Mouse (Mus musculus): ENCODE measurements at regions not wholly inside any gene's neighbourhood (a gene's known extent, or its start where the extent isn't known, plus 50 kb on each side); places are given as distances from the start of the nearest gene placed in this dataset.

DNA sequence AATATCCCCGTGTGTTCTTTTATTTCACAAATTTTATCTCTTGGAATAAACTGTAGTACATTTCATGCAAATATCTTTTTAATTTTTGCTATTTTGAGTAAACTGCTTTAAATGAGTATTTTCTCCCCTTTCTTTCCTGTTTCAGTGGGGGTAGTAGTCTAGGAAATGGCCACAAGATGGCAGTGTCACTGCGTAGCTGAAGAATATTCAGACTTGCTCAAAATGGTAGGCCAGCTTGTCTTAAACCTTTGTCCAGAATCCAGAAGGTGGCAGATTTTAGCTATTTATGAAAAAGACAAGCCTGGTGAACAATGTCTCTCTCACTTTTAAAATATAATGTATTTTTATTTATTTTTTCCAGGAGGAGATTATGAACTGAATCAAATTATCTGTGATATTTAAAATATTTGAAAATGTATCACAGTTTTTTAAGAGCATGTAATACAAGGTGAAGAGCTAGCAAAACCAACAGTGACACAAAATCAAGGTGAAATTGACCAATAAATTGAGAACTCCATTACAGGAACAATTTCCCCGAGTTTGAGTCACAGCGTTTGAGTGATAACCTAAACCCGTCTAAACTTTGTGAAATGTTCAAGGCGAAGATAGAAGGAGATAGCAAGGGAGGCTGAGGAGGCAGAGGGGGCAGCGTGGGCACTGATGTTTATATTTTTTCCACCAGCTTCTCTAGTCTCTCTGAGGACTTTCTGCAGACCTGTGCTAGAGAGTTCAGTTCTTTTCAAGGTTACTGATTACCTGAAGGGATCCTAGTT is 285.5 kb downstream of the Olfm4 start:
- Histone ChIP-seq H3K4me1 (peaks cover 21% of the 10 kb centered on the region), H3K36me3 (no peaks in the 10 kb centered on the region), H3K9me3 (replicated peaks) (no peaks in the 10 kb centered on the region), H3K4me3 (no peak overlapping the region), H3K27me3 (ENCODE audit: low read depth, poor library complexity, severe bottlenecking) (no peaks in the 10 kb centered on the region), H3K27ac (no peak overlapping the region)
- peak; percentile 73 for DNase-seq (ENCODE audit: low spot score)
- WGBS: 63% methylated on average over 7 of the region's 7 CpGs

DNA sequence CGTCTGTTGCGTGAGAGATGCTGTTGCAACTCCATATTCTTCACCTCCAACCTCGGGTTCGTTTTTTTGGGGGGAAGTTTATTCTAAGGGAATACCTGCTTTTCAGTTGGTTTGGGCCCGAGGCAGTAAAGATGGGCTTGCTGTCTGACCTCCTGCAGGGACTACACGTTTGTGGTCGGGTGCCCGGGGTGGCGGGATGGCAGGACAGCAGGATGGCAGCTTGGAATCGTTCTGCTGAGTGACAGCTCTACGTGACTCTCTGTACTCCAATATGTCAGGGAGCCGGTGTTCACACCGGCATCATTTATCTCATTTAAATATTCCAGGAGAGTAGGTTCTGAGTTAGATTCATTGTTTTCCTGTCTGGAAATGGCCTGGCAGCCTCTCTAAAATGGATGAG is 286.2 kb downstream of the Olfm4 start:
- no peak overlapping the region for H3K4me3 ChIP-seq
- H3K27me3 ChIP-seq (ENCODE audit: low read depth, poor library complexity, severe bottlenecking): no peaks in the 10 kb centered on the region
- WGBS: 78% methylated on average over 13 of the region's 13 CpGs
- H3K4me1 ChIP-seq: peaks cover 16% of the 10 kb centered on the region
- no peaks in the 10 kb centered on the region for H3K9me3 ChIP-seq (replicated peaks)
- no peaks in the 10 kb centered on the region for H3K36me3 ChIP-seq
- peak overlapping the region; percentile 25; the same call in 1 of the 2 replicates for H3K27ac ChIP-seq
- no peak for DNase-seq (ENCODE audit: low spot score)

DNA sequence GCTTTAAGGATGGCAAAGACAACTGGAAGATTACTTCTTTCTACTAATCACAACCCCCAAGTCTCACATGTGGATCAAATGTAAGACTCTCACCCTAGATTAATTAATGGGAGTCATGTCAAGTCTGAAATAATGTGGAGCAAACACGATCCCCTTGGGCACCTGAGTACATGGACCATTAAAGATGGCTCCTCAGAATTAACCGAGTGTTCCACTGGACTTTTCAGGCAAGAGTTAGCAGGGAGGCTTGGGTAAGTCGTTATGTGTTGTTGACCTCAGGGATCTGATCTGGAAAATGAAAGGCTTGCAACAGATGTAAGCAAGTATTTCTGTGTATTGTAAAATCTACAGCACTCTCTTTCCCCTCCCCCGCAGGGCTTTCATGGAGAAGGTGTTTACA is 296.3 kb downstream of the Olfm4 start:
- Histone ChIP-seq H3K4me1 (peaks cover 9% of the 10 kb centered on the region; the same call in 1 of the 2 replicates), H3K4me3 (no peak overlapping the region), H3K36me3 (no peaks in the 10 kb centered on the region), H3K27ac (no peak overlapping the region), H3K9me3 (replicated peaks) (no peaks in the 10 kb centered on the region), H3K27me3 (ENCODE audit: low read depth, poor library complexity, severe bottlenecking) (no peaks in the 10 kb centered on the region)
- no peak for DNase-seq (ENCODE audit: low spot score)
- 81% methylated on average over 4 of the region's 4 CpGs for WGBS

DNA sequence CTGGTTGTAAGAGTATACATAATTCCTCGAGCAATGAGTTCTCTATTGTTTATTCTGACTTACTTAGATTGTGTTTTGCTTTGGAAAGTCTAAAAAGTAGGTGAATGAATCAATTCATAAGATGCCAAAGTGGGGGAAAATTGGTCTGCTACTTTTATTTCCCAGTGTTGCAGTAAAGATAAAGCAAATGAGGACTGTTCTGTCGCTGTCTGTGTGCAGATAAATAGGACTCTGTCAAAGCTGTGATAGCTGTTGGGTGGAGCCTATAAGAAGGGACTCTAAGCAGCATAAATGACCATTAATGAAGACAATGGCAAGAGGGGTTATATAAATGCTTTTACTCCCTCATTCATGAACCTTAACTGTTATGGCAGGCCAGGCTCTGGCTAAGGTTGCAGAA is 299.8 kb downstream of the Olfm4 start:
- Histone ChIP-seq H3K9me3 (replicated peaks) (no peaks in the 10 kb centered on the region), H3K4me1 (peaks cover 17% of the 10 kb centered on the region), H3K4me3 (no peak overlapping the region), H3K27me3 (ENCODE audit: low read depth, poor library complexity, severe bottlenecking) (no peaks in the 10 kb centered on the region), H3K36me3 (no peaks in the 10 kb centered on the region), H3K27ac (no peak overlapping the region)
- WGBS: 79% methylated on average over 2 of the region's 2 CpGs
- DNase-seq (ENCODE audit: low spot score): no peak

DNA sequence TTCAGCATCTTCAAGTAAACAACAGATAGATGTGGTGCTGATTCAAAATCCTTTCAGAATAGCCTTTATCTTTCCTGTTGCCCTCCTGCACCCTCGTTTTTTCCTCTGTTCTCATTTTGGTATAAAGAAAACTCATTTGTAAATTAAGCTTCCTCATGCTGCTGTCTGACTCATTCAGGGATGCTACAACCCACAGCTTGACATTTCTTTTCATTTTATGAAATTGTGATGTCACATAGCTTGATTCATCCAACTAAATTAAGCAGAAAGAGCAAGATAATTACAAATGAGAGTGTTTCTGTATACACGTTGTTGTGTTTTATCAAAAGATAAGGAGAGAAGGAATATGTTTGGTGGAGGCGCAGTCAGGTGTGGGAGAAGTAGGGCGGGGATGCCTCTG is 307.5 kb downstream of the Olfm4 start:
- Histone ChIP-seq H3K27me3 (ENCODE audit: low read depth, poor library complexity, severe bottlenecking) (no peaks in the 10 kb centered on the region), H3K27ac (no peak overlapping the region), H3K4me1 (no peaks in the 10 kb centered on the region), H3K4me3 (no peak overlapping the region), H3K36me3 (no peaks in the 10 kb centered on the region), H3K9me3 (replicated peaks) (no peaks in the 10 kb centered on the region)
- no peak for DNase-seq (ENCODE audit: low spot score)
- 85% methylated on average over 4 of the region's 4 CpGs for WGBS

DNA sequence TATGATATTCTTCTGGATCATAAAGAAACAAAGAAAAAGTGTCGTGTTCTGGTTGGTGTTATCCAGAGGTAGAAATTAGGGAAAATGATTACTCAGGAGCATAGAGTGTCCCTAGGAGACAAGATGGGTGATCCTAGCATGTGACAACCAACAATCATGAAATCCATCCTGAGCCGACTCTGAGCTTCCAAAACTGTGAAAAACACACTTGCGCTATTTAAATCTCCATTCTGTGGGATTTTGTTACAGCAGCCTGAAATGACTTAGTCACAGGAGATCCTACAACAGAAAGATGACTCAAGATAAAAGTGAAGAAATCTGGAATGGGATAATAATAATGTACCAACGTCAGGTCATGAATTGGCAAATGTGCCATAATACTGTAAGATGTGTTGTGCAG is 309.5 kb downstream of the Olfm4 start:
- Histone ChIP-seq H3K27ac (no peak overlapping the region), H3K27me3 (ENCODE audit: low read depth, poor library complexity, severe bottlenecking) (no peaks in the 10 kb centered on the region), H3K4me1 (no peaks in the 10 kb centered on the region), H3K36me3 (no peaks in the 10 kb centered on the region), H3K9me3 (replicated peaks) (no peaks in the 10 kb centered on the region), H3K4me3 (no peak overlapping the region)
- WGBS: 95% methylated on average over 4 of the region's 4 CpGs
- DNase-seq (ENCODE audit: low spot score): no peak

DNA sequence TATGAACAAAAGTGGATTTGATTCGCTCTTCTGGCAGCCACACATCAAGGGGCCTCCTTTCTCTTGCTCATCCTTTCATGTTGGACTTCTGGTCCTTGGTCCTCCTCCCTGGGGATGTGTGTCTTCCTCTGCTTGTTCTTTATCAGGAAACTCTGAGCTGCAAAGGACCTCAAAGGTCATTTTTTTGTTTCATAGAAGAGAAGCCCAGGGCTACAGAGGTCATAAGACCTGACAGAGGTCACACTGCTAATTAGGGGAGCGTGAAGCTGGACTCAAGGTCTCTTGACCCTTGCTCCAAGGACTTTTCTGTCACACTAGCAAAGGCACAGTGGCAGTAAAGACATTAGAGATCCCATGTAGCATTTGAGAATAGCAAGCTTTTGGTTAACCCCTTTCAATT is 345.8 kb downstream of the Olfm4 start:
- no peaks in the 10 kb centered on the region for H3K9me3 ChIP-seq (replicated peaks)
- no peak overlapping the region for H3K4me3 ChIP-seq
- no peaks in the 10 kb centered on the region for H3K27me3 ChIP-seq (ENCODE audit: low read depth, poor library complexity, severe bottlenecking)
- H3K36me3 ChIP-seq: no peaks in the 10 kb centered on the region
- DNase-seq (ENCODE audit: low spot score): no peak
- no peak overlapping the region for H3K27ac ChIP-seq
- peaks cover 12% of the 10 kb centered on the region for H3K4me1 ChIP-seq
- 38% methylated on average over 2 of the region's 2 CpGs for WGBS

DNA sequence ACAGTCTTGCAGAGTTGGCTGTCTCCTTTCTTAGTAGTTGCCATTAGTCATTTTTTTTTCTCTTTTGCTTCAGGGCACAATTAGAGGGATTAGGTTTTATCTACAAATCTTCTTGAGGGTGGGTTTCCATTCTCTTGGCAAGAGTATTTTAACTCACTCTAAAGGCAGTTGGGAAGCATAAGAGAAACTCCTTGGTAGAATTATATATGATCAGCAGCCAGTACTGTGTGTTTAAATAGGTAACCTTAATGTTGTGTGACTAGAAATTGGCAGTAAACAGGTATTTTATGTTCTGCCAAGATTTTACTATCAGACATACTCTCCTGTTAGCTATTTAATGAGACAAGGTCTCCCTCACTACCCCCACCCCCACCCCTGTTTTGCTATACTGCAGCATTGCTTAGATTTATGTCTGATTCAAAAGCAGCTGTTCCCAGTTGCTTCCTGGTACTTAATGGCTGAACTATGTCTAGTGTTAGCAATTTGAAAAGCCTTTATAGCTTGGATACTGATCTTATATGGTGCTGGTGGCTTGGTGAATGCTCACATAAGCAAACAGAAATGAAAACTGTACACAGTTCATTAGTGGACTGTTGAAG is 378.2 kb downstream of the Olfm4 start:
- no peaks in the 10 kb centered on the region for H3K36me3 ChIP-seq
- no peak overlapping the region for H3K27ac ChIP-seq
- DNase-seq (ENCODE audit: low spot score): no peak
- no peaks in the 10 kb centered on the region for H3K27me3 ChIP-seq (ENCODE audit: low read depth, poor library complexity, severe bottlenecking)
- peaks cover 13% of the 10 kb centered on the region for H3K4me1 ChIP-seq
- H3K4me3 ChIP-seq: no peak overlapping the region
- no peaks in the 10 kb centered on the region for H3K9me3 ChIP-seq (replicated peaks)

DNA sequence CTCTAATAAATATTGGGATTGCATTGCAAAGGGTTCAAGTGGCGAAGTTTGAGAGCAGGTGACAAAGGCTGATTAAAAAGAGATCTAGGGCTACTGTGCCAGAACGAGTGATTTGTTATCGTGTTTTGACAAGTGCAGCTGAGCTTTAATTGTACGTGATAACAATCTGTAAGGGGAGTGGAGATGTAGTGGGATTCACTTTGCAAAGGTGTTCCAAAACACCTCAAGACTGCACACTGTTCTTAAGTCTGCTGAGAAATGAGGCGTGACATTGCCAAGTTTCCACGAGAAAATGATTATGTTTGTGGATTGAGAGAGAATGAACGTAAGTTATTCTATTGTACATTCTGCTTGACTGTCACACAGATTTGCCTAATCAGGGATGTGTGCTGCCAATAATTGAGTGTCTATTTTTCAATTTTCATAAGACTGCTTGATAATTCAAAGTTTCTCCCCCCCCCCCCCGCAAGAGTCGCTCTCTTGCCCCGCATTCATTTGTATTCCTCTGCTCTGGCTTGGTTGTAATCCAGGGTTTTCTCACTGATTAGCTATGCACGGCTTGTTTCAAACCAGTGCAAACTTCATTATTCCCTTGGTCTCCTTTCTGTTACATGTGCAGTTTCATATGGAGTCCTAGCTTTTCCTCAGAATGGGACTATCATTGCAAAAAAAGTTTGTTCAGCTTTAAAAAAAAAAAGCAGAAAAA is 385.7 kb downstream of the Olfm4 start:
- Histone ChIP-seq H3K36me3 (no peaks in the 10 kb centered on the region), H3K4me1 (no peaks in the 10 kb centered on the region), H3K27ac (no peak overlapping the region), H3K9me3 (replicated peaks) (no peaks in the 10 kb centered on the region), H3K27me3 (ENCODE audit: low read depth, poor library complexity, severe bottlenecking) (no peaks in the 10 kb centered on the region), H3K4me3 (no peak overlapping the region)
- DNase-seq (ENCODE audit: low spot score): no peak
- WGBS: 83% methylated on average over 11 of the region's 11 CpGs

DNA sequence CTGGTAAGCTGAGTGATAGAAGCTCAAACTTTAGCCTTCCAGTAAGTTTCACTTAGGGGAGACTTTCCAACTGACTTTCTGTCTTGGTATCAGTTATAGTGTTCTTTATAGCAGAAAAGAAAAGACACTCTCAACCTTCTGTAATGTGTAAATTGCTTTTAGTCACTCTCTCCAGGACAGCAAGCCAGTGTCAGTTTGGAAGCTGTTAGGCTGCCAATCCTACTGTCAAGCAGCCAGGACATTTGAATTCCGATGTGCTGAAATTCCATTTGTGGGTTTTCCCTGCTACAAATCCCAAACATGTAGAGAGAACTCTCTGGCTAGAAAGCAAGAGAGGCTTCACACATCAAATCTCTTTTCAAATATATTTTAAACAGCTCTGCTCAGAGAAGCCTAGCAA is 390.4 kb downstream of the Olfm4 start:
- Histone ChIP-seq H3K27me3 (ENCODE audit: low read depth, poor library complexity, severe bottlenecking) (no peaks in the 10 kb centered on the region), H3K9me3 (replicated peaks) (no peaks in the 10 kb centered on the region), H3K4me1 (no peaks in the 10 kb centered on the region), H3K27ac (no peak overlapping the region), H3K4me3 (no peak overlapping the region), H3K36me3 (no peaks in the 10 kb centered on the region)
- DNase-seq (ENCODE audit: low spot score): no peak
- 88% methylated on average over 1 of the region's 1 CpGs for WGBS

DNA sequence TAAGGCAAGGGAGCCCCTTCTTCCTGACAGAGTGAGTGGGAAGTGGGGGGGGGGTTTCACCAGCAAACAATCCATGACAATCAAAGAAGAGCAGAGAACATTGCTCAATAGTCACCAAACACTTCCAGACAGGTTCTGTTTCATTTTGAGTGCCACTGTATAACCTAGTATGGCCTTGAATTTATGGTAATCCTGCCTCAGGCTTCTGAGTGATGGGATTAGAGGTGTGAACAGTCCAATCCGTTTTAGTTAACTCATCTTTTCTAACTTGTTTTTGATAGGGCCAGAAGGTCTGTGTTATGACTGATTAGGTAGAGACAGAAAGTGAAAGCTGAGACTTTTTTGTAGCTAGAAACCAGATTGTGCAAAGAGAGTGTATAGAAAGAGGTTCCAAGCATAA is 393.2 kb downstream of the Olfm4 start:
- Histone ChIP-seq H3K36me3 (no peaks in the 10 kb centered on the region), H3K27ac (no peak overlapping the region), H3K4me1 (no peaks in the 10 kb centered on the region), H3K4me3 (no peak overlapping the region), H3K9me3 (replicated peaks) (no peaks in the 10 kb centered on the region), H3K27me3 (ENCODE audit: low read depth, poor library complexity, severe bottlenecking) (no peaks in the 10 kb centered on the region)
- DNase-seq (ENCODE audit: low spot score): no peak
- WGBS: 70% methylated on average over 1 of the region's 1 CpGs

DNA sequence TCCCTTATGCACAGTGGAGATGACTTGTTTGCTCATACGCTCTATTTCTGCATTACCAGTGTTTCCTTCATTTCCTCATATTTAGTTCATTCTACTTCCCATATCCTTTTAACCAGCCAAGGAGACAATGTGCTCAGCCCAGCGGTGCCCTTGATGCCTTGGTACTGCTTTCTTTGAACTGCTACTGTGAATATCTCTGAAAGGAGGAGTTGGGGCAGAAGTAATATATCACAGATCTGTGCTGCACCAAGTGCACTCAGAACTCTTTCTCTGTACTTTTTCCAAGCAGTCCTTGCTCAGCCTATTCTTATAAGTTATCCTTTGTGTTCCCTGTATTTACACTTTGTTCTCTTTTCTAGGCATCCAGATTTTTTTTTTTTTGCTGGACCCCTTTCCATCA is 407.5 kb downstream of the Olfm4 start:
- DNase-seq (ENCODE audit: low spot score): no peak
- Histone ChIP-seq H3K9me3 (replicated peaks) (no peaks in the 10 kb centered on the region), H3K27me3 (ENCODE audit: low read depth, poor library complexity, severe bottlenecking) (no peaks in the 10 kb centered on the region), H3K36me3 (no peaks in the 10 kb centered on the region), H3K27ac (no peak overlapping the region), H3K4me1 (no peaks in the 10 kb centered on the region), H3K4me3 (no peak overlapping the region)
- 93% methylated on average over 2 of the region's 2 CpGs for WGBS

DNA sequence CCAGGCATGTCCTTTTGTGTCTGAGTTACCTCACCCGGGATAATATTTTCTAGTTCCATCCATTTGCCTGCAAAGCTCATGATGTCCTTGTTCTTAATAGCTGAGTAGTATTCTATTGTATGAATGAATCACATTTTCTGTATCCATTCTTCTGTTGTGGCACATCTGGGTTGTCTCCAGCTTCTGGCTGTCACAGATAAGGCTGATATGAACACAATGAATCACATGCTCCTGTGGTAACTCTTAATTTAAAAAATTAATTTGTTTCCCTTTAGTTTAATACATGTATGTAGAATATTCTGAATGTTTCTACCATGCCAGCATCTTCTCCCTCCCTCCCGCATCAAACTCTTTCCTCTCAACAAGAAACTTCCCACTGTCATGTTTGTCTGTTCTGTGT is 424.4 kb downstream of the Olfm4 start:
- Histone ChIP-seq H3K27me3 (ENCODE audit: low read depth, poor library complexity, severe bottlenecking) (no peaks in the 10 kb centered on the region), H3K27ac (no peak overlapping the region), H3K36me3 (no peaks in the 10 kb centered on the region), H3K4me3 (no peak overlapping the region), H3K4me1 (no peaks in the 10 kb centered on the region), H3K9me3 (replicated peaks) (no peaks in the 10 kb centered on the region)
- 94% methylated on average over 2 of the region's 2 CpGs for WGBS
- DNase-seq (ENCODE audit: low spot score): no peak

All from limb, embryonic 10.5 days (tissue).